Mouse (Mus musculus): ENCODE data around the gene Nom1. TPM values are rescaled to one million over a fixed set of nuclear protein-coding genes. Genes with fewer than 3 reads are reported as not detected.

Nom1 gene
- total RNA-seq, 2 experiments from 2014 or later = 26.5 to 32.8 TPM

DNA sequence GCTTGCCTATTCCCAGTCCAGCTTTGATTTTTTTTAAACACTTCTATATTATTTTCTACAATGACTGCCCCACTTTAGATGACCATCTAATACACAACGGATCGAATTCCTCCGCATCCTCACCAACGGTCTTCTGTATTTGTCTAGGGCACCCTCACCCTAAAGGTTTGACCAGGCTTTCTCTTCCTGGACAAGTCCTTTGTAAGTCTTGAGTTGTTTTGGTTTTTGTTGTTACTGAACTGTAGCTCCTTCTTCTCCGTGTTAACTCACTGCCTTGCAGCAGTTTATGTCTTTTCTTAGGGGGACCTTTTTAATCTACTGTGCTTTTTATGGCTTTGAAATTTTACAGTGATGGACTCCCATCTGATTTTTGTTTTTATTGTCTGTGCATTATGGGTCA is 35.8 kb downstream of the Nom1 start:
- no peak for DNase-seq (ENCODE audit: low spot score in 2 of 2)

DNA sequence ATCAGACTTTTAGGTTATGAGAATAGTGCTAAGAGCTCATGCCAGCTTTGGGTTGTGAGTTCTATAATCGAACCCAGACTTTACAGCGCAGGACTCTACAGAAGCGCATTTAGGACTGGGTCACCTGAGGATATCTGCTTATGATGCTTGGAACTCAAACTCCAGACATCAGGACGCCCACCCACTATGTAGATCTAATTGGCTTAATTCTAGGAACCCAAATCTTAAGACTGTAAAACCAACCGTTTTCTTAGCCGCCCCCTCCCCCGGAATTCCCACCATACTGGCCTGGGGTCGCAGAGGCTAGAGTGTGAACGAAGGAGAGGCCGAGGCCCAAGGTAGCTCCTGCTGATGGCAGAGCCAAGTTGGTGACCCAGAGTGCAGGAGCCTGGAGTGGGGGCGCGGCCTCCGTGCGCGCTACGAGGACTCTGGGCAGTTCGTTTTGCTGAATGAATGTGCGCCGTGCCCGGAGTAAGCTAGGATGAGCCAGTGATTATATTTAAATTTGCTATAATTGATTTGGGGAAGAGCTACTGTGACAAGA is 36.5 kb downstream of the Nom1 start:
- no peak for DNase-seq (ENCODE audit: low spot score in 2 of 2)

DNA sequence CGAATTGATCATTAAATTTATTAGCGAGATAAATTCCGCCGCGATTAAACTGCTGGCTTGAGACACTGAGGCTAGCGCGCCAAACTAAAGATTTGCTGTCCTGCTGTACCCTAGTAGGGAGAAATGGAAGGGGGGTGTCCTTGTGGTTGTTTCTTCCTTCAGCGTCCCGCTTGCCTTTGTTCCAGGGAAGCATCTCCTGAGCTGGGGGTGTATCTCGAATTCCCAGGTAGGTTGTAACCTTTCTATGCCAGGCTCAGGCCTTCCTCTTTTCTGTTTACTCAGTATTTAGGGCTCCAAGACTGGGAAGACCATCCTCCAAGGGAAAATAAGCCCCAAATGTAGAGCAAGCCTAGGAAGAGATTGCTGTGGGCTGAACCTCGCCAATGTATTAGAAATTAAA is 36.9 kb downstream of the Nom1 start:
- no peak for DNase-seq (ENCODE audit: low spot score in 2 of 2)

DNA sequence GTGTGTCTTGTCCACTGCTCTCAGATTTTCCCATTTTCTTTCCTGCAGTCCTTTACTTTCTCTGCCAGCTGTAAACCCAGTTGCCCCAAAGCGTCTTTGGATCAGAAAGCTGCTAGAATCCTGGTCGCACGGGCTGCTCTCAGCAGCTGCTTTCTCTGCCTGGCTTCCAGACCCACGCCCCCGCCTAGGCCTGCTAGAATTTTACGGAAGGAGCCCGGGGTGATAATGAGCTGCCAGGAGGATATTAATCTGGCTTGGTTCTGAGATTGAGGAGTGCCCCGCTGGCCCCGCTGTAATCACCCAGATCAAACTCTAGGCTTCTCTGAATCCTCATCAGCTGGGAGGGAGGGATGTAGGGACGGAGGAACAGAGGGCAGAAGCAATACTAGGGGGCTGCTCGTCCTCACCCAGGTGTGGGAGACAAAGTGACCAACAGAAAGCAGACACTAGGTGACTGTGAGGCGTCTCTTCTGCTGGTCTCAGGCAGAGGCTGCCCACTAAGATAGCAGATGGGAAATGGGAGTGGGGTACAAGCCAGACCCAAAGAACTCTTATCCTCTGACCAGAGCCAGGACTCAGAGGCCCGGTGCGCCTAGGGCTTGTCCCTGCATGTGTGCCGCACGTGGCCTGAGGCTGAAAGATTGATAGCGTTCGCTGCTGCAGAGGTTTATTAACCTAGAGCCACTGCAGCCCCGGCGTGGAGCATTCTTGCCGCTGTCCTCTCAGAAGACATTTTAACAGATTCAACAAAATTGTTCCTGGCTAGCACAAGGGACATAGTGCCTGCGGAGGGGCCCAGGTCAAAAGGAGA is 37.6 kb downstream of the Nom1 start:
- no peak for DNase-seq (ENCODE audit: low spot score in 2 of 2)

DNA sequence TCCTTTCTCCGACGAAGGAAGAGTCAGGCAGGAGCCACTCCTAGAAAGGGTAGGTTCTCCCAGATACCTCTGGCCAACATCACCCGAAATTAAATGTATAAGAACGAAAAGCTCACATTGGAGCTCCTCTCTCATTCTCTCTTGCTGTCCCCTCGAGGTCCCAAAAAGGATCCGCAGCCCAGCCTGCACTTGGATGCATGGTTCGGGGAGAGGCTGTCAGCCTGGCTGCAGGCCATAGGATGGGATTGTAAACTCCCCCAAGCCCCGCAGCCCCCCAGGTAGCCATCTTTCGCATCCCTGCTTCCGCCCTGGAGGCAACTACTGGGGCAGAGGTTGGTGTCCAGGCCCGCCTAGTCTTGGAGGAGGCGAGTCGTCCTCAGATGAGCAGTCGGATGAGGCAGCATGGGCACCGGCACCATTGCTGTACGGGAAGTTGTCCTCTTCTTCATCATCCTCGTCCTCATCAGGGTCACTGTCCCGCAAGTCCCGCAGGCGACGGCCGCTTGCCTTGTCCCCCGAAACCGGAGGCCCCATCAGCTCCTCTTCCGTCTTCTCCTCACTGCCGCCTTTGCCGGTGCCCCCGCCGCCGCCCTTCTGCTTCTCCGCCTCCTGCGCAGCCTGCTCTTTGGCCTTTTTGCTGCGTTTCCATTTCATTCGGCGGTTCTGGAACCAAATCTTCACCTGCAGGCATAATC is 39.2 kb downstream of the Nom1 start:
- no peak for DNase-seq (ENCODE audit: low spot score in 2 of 2)

DNA sequence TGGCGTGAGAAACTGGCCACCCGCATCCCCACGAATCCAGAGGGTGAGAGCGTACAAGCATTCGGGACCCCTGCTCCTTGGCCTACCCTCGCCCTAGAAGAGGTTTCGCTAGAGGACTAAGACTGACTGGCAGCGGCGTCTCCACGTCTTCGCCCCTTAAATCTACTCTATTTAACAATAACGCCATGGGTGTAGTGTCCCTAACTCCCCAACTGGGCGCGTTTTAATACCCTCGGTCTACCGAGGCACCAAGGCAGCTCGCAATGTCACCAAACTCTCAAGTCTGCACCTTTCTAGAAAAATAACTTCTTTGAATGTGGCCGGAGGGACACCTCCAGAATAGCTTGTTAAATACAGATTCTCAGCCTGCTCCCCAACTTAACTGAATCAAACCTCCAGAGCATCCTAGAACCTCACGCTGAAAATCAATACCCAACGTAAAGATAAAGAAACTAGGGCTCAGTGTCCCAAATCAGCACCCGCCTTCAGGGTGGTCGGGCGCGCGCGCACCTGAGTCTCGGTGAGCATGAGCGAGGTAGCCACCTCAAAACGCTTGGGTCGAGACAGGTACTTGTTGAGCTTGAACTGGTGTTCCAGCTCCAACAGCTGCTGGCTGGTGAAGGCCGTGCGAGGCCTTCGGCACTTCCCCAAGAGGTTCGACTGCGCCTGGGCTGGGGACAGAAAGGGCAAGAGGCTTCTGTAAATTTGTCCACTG is 39.9 kb downstream of the Nom1 start:
- DNase-seq (ENCODE audit: low spot score in 2 of 2) = no peak

DNA sequence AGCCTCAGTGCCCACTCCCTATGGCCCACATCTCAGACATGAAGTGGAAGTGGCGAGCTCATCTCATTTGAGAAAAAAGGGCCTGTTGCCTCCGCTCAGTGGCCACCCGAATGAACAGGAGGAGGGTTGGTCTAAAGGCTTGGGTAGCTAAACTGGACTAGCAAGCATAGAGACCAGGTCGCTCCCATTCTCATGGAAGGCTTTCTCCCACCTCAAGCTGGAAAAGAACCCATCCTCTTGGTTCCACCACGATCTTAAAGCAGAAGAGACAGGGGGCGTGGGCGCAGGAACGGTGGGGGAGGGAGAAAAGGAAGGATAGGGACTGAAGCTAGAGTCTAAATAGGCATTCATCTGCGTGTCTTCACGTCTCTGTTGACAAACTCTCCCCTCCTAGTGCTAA is 40.6 kb downstream of the Nom1 start:
- DNase-seq (ENCODE audit: low spot score in 2 of 2) = no peak

DNA sequence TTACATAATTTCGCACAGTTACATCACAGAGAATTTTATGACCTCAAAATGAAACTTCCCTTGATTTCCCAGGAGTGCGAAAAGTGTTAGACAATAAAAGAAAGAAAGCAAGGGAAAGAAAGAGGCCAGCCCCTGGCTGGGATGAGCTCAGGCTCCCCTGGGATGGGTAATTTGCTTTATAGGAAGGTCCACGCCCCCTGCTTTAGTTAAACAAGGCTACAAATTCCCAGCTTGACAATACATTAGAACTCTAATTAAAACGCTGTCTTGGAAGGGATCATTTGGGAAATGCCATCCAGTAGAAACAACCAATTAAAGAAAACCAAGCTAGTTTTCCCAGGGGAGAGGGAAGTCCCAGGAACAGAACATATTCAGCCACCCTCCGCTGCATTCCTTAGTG is 41.1 kb downstream of the Nom1 start:
- DNase-seq (ENCODE audit: low spot score in 2 of 2) = no peak

DNA sequence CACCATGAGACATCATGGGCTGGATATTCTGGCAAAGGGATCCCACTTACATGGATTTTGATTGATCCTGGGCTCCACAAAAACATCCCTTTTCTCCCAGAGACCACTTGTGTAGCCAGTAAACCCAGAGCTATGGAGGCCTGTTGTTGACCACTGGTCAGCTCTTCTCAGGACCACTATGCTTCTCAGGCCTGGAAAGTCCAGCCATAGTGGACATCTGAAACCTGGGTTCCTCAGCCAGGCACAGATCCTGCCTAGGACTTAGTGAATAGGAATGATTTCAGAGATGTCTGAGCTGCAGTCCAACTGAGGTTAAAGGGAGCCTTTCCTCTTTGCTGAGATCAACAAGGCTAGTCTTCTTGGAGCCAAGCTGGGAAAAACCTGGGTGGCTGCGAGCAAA is 41.6 kb downstream of the Nom1 start:
- no peak for DNase-seq (ENCODE audit: low spot score in 2 of 2)

DNA sequence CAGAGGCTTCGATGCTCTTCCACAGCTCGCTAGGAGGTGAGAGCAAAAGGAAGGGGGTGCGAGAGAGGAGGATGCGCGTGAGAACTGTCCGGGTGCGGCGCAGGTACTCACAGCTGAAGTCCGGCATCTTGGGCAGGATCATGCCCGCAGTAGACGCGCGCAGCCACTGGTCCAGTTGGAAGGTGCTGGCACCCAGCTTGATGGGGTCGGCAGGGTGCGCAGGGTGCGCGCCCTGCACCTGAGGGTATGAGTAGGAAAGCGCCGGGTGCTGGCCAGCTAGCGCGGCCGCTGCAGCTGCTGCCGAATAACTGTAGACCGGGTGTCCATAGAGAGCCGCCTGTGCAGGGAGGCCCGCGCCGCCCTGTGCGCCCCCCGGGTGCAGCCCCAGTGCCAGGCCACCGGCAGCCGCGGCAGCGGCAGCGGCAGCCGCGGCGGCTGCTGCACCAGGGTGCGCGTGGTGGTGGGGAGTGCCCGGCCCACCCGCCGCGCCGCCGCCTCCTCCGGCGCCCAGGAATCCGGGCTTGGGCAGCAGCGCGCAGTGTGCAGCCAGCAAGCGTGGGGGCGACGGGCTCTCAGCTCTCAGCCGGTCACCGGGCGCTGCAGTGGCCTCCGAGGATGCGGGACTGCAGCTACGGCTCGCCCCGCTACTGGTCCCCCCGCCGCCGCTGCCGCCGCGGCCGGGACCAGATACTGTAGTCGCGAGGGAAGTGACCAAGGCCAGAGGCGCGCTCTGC is 43.2 kb downstream of the Nom1 start:
- no peak for DNase-seq (ENCODE audit: low spot score in 2 of 2)

DNA sequence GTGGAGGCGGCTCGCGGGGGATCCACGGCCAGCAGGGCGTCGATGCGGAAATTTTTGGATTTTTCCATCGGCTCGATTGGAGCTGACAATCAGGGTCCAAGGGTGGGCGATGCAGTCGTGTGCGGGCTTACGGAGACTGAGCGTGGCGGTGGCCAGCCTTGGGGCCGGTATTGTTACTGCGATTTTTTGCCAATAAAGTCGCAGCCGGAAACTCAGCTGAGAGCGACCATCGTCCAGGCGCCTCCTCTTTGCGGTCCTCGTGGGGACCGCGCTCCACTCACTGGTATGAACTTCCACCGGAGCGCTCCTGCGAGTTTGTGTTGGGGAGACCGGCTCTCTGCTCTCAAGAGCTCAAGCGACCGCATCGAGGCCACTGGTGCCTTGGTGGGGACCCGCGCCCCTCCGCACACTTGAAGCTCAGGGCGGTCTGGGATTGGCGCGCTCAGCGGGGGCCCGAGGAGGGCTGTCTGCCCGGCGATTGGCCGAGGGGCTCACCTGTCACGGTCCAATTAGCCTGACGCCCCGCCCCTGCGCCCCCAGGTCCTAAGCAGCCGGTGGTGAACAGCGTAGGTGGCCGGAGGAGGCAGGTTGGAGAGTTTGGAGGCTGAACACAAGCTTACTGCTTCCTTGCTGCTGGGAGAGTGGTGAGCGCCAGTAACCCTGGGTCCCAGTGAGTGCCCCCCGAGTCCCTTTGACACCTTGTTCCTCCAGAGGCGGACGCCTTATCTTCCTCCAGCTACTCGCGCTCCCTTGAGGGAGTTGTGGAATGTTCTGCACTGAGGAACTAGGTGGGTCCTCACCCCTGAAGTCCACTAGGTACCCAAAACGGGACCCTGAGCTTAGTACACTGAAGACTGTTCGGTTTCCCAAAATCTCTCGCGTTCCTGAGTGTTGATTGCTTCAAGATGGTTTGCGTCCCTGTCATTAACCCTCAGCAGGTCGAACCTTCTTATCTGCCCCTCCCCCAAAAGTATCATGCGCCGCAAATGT is 44.0 kb downstream of the Nom1 start, which contains the start of gene Mnx1:
Mnx1 (minus strand) TSS at position 263 of the 990 bp plus-strand sequence.
- DNase-seq (ENCODE audit: low spot score in 2 of 2) = no peak

DNA sequence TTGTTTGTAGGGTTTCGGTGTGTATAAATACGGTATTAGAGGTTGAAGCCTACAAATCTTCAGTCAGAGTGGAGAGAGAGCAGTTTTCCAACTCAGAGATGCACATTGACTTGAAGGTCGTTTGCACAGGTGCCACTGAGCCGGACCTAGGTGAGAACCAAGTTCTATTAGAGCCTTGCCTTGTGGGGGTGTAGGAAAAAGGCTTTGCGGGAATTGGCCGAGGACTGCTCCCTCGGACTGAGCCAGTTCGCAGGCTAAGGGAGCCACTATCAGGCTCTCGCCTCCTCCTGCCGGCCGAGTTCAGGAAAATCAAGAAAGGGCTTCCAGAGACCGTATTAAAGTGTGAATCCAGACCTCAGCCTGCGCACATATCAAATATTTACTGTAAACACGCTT is 44.7 kb downstream of the Nom1 start:
- no peak for DNase-seq (ENCODE audit: low spot score in 2 of 2)

DNA sequence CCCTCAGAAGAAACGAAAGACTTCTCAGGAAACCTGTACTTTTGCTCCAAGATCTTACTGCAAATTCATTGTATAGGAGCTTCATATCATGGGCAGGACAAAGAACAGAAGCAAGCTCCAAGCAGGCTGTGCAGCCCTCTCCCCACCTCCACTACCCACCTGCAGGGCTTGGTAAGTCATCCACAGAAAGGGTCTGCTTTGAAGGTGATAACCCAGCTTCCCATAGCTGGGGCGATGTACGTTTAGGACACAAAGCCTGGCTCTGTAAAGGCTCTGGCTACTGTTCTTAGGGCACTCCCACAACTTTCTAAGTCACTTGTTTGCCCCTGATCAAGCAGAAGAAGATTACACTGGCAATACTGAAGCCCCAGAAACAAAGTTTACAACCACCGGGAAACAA is 49.3 kb downstream of the Nom1 start:
- no peak for DNase-seq (ENCODE audit: low spot score in 2 of 2)

DNA sequence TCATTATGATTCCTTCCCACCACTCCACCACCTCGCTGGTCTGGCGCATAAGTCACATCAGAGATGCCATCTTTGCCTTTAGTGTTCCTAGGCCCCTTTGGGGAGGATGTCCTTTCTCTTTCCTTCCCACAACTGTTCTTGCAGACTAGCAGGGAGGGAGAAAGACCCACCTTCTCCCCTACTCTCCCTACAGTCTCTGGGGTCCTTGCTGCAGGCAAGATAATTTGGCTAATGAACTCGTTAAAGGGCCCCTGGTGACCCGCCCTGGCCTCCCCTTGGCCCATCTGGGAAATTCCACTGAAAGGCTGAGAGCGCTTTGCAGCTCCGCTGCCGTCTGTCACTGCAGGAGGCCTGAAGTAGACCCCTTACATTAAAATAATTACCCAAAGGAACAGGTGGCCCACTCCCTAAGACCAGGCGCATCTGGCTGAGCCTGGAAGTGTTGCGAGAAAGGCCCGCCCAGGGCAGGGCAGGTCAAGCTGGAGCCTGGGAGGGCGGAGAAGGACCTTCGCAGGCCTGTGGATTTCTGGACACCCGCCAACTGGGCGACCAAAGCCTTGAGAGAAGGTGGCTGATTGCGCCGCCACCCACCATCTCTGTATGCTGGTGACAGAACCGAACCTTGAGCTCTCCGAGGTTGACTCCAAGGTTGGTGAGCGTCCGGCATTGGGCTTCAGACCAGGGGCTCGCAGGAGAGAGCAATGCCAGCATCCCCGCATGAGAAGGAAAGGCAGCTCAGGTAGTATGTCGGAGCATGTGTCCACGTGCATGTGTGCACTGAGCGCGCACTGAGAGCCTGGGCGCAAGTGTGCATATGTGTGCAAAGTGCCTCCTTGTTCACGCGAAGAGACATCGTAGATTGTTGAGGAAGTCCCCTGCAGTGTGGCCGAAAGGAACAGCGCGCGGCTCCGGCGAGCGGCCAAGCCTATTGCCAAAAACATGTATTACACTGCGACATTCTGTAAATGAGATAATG is 50.8 kb downstream of the Nom1 start:
- DNase-seq (ENCODE audit: low spot score in 2 of 2) = peak in 1 of 2 experiments; percentile 51

DNA sequence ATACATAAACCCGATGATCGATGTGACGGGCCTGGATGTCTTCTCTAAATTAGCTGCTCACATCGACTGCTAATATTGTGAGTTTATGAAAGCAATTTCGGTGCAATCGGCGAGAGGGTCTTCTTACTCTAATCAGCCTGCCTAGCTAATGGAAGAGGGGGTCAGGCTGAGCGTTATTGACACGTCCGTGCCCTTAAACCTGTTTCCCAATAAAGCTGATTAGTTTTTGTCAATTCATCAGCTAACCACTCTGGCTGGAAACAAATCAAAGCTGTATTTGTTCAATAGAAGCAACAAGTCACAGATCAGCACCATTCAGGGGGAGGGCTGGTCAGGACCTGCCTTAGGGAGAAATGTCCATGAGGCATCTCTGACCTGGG is 51.5 kb downstream of the Nom1 start:
- DNase-seq (ENCODE audit: low spot score in 2 of 2) = no peak

DNA sequence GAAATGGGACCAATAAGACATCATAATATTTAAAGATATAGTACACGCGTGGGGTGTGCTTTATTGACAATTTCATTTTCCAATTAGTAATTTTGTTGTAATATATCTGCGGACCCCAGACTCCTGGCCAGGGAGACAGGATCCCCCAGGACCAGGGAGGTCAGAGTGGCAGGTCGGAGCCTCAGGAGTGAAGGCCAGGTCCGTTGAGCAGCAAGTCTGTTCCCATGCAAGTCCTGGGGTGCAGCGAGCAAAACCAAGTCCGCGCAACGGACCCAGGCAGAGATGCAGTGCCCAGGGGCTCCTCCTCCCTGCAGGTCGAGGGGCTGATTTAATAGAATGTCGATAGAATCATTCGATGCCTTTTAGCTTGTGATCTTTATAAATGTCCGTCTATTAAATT is 52.9 kb downstream of the Nom1 start:
- no peak for DNase-seq (ENCODE audit: low spot score in 2 of 2)

DNA sequence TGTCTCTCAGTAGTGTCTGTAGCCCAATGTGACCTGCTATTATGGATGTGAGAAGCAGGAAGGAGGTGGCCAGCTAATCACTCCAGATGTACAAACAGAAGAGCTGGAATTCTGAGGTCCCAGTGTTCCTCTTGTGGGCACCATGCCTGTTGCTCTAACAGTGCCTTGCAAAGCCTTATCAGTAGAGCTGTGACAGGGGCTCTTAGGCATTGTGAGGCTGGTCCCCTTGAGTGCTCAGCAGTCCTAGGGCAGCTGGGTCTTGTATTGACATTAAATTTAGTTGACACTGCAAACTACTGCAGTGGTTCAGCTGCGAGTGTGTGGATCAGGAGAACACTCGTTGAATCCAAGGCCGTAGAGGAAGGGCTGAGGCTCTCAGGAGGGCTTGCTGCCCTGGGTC is 72.5 kb downstream of the Nom1 start:
- no peak for DNase-seq (ENCODE audit: low spot score in 2 of 2)
